Mouse (Mus musculus): ENCODE data around the gene Ing1. TPM values are rescaled to one million over a fixed set of nuclear protein-coding genes. Genes with fewer than 3 reads are reported as not detected.
"Not testable (repeated sequence)": the region's sequence is repeated elsewhere in the genome, so short reads cannot be mapped to it uniquely, and the experiment has no call there.

The Ing1 gene
- total and polyA plus RNA-seq, 2 experiments from 2014 or later = 17.6 to 22.3 TPM

GRCm38 (mm10) chr8:11564721-11565120, 9.3 kb downstream of the Ing1 start:
- H3K27me3 ChIP-seq (ENCODE audit: control insufficient read depth, insufficient read depth, low read length) = no peaks in the 10 kb centered on the region
- no peaks in the 10 kb centered on the region for H3K9me3 ChIP-seq (replicated peaks; ENCODE audit: control insufficient read depth, low read length)
- DNase-seq (ENCODE audit: low spot score) (no peak), ATAC-seq (ENCODE audit: insufficient read depth, low read depth) (no peak)
- H3K4me1 ChIP-seq (ENCODE audit: control insufficient read depth, insufficient read depth) = peaks cover under 1% of the 10 kb centered on the region; the same call in 1 of the 2 replicates
- no peak for TF ChIP-seq EP300 (IDR thresholded peaks at IDR 0.05; ENCODE audit: low read depth)
- no peak for TF ChIP-seq CTCF (IDR thresholded peaks at IDR 0.05; ENCODE audit: low read depth)
- H3K4me3 ChIP-seq (ENCODE audit: low read depth, low read length) = no peak overlapping the region
- no peak overlapping the region for H3K27ac ChIP-seq (ENCODE audit: low read depth)
- H3K4me2 ChIP-seq (ENCODE audit: low read depth, low read length) = no peak overlapping the region
- 85% methylated on average over 7 of the region's 7 CpGs for WGBS
- peaks cover 37% of the 10 kb centered on the region for H3K36me3 ChIP-seq (replicated peaks; ENCODE audit: control insufficient read depth, insufficient read depth, low read length)
- H3K9ac ChIP-seq (replicated peaks; ENCODE audit: low read depth, low read length) = no peak overlapping the region

GRCm38 (mm10) chr8:11568193-11568592, 12.8 kb downstream of the Ing1 start:
- not testable (repeated sequence) for H3K9ac ChIP-seq (replicated peaks; ENCODE audit: low read depth, low read length); H3K4me3 ChIP-seq (ENCODE audit: low read depth, low read length); DNase-seq (ENCODE audit: low spot score); H3K27ac ChIP-seq (ENCODE audit: low read depth); H3K9me3 ChIP-seq (replicated peaks; ENCODE audit: control insufficient read depth, low read length); ATAC-seq (ENCODE audit: insufficient read depth, low read depth); H3K4me2 ChIP-seq (ENCODE audit: low read depth, low read length); H3K27me3 ChIP-seq (ENCODE audit: control insufficient read depth, insufficient read depth, low read length); H3K4me1 ChIP-seq (ENCODE audit: control insufficient read depth, insufficient read depth)
- WGBS = 87% methylated on average over 2 of the region's 2 CpGs
- H3K36me3 ChIP-seq (replicated peaks; ENCODE audit: control insufficient read depth, insufficient read depth, low read length) = peaks cover 23% of the 10 kb centered on the region

GRCm38 (mm10) chr8:11569260-11570097, 14.1 kb downstream of the Ing1 start:
- ATAC-seq (ENCODE audit: insufficient read depth, low read depth) (no peak), DNase-seq (ENCODE audit: low spot score) (no peak)
- TF ChIP-seq EP300 (IDR thresholded peaks at IDR 0.05; ENCODE audit: low read depth) (no peak), CTCF (IDR thresholded peaks at IDR 0.05; ENCODE audit: low read depth) (no peak)
- Histone ChIP-seq H3K4me3 (ENCODE audit: low read depth, low read length) (no peak overlapping the region), H3K27ac (ENCODE audit: low read depth) (no peak overlapping the region), H3K9ac (replicated peaks; ENCODE audit: low read depth, low read length) (no peak overlapping the region), H3K27me3 (ENCODE audit: control insufficient read depth, insufficient read depth, low read length) (no peaks in the 10 kb centered on the region), H3K36me3 (replicated peaks; ENCODE audit: control insufficient read depth, insufficient read depth, low read length) (peaks cover 10% of the 10 kb centered on the region), H3K9me3 (replicated peaks; ENCODE audit: control insufficient read depth, low read length) (no peaks in the 10 kb centered on the region), H3K4me2 (ENCODE audit: low read depth, low read length) (no peak overlapping the region), H3K4me1 (ENCODE audit: control insufficient read depth, insufficient read depth) (no peaks in the 10 kb centered on the region)
- 76% methylated on average over 22 of the region's 22 CpGs for WGBS

GRCm38 (mm10) chr8:11570742-11571141, 15.4 kb downstream of the Ing1 start:
- Histone ChIP-seq H3K36me3 (replicated peaks; ENCODE audit: control insufficient read depth, insufficient read depth, low read length) (no peaks in the 10 kb centered on the region), H3K27ac (ENCODE audit: low read depth) (no peak overlapping the region), H3K4me1 (ENCODE audit: control insufficient read depth, insufficient read depth) (no peaks in the 10 kb centered on the region), H3K27me3 (ENCODE audit: control insufficient read depth, insufficient read depth, low read length) (no peaks in the 10 kb centered on the region), H3K4me3 (ENCODE audit: low read depth, low read length) (no peak overlapping the region), H3K9me3 (replicated peaks; ENCODE audit: control insufficient read depth, low read length) (no peaks in the 10 kb centered on the region), H3K9ac (replicated peaks; ENCODE audit: low read depth, low read length) (no peak overlapping the region), H3K4me2 (ENCODE audit: low read depth, low read length) (no peak overlapping the region)
- TF ChIP-seq CTCF (IDR thresholded peaks at IDR 0.05; ENCODE audit: low read depth) = no peak
- no peak for TF ChIP-seq EP300 (IDR thresholded peaks at IDR 0.05; ENCODE audit: low read depth)
- 93% methylated on average over 4 of the region's 4 CpGs for WGBS
- no peak for ATAC-seq (ENCODE audit: insufficient read depth, low read depth)
- no peak for DNase-seq (ENCODE audit: low spot score)

- Histone ChIP-seq H3K27me3 (ENCODE audit: control insufficient read depth, insufficient read depth, low read length) (no peaks in the 10 kb centered on the region), H3K36me3 (replicated peaks; ENCODE audit: control insufficient read depth, insufficient read depth, low read length) (no peaks in the 10 kb centered on the region), H3K4me2 (ENCODE audit: low read depth, low read length) (no peak overlapping the region), H3K4me3 (ENCODE audit: low read depth, low read length) (no peak overlapping the region), H3K4me1 (ENCODE audit: control insufficient read depth, insufficient read depth) (no peaks in the 10 kb centered on the region), H3K9ac (replicated peaks; ENCODE audit: low read depth, low read length) (no peak overlapping the region), H3K9me3 (replicated peaks; ENCODE audit: control insufficient read depth, low read length) (no peaks in the 10 kb centered on the region), H3K27ac (ENCODE audit: low read depth) (no peak overlapping the region)
- DNase-seq (ENCODE audit: low spot score) (no peak), ATAC-seq (ENCODE audit: insufficient read depth, low read depth) (no peak)
- no peak for TF ChIP-seq EP300 (IDR thresholded peaks at IDR 0.05; ENCODE audit: low read depth)
- TF ChIP-seq CTCF (IDR thresholded peaks at IDR 0.05; ENCODE audit: low read depth) = no peak
- WGBS = 82% methylated on average over 10 of the region's 10 CpGs
Observed at GRCm38 (mm10) chr8:11571950-11572349, 16.6 kb downstream of the Ing1 start.

GRCm38 (mm10) chr8:11572428-11572827, 17.1 kb downstream of the Ing1 start:
- H3K4me3 ChIP-seq (ENCODE audit: low read depth, low read length) = no peak overlapping the region
- H3K27ac ChIP-seq (ENCODE audit: low read depth) = no peak overlapping the region
- WGBS = 71% methylated on average over 6 of the region's 6 CpGs
- TF ChIP-seq EP300 (IDR thresholded peaks at IDR 0.05; ENCODE audit: low read depth) (no peak), CTCF (IDR thresholded peaks at IDR 0.05; ENCODE audit: low read depth) (no peak)
- H3K4me2 ChIP-seq (ENCODE audit: low read depth, low read length) = no peak overlapping the region
- no peak overlapping the region for H3K9ac ChIP-seq (replicated peaks; ENCODE audit: low read depth, low read length)
- no peaks in the 10 kb centered on the region for H3K27me3 ChIP-seq (ENCODE audit: control insufficient read depth, insufficient read depth, low read length)
- H3K9me3 ChIP-seq (replicated peaks; ENCODE audit: control insufficient read depth, low read length) = no peaks in the 10 kb centered on the region
- H3K36me3 ChIP-seq (replicated peaks; ENCODE audit: control insufficient read depth, insufficient read depth, low read length) = no peaks in the 10 kb centered on the region
- ATAC-seq (ENCODE audit: insufficient read depth, low read depth) = no peak
- DNase-seq (ENCODE audit: low spot score) = no peak
- H3K4me1 ChIP-seq (ENCODE audit: control insufficient read depth, insufficient read depth) = no peaks in the 10 kb centered on the region
